Mouse (Mus musculus): ENCODE results near the gene Vps29.
"Not testable (repeated sequence)": the region's sequence is repeated elsewhere in the genome, so short reads cannot be mapped to it uniquely, and the experiment has no call there.

Gene Vps29

DNA sequence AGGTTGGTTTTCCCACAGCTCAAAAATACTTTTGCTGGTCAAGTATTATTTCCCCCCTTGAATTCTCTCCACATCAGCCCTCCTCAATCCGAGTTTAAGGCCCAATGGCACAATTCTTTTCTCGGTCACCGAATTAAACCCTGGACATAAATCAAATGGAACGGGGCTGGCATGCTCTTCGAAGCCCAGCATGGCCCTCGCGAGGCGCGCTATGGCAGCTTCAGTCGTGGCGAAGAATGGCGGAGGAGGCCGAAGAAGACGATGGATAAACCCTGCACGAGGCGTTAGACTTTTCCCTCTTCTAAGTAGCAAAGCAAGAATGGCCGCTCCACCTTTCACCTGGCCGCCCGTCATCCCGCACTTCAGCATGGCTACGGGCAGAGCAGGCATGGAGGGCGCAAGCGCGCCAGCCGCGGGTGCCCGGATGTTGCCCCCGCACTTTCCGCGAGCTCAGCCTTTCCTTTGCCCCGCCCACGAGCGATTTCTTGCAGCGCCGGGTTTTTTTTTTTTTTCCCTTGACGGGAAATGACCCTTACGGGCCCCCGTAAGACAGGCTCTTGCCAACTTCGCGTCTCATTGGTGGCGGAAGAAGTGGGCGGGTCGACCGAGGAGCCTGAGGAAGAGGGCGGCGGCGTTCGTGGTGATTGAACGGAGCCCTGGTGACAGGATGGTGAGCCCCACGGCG, at the start of gene Vps29, which contains the start of gene Rad9b:
Vps29 (plus strand) TSS at position 563 of the 685 bp plus-strand sequence.
Rad9b (minus strand) TSS at position 427 of the 685 bp plus-strand sequence.
- peak; percentile 98 to 99 for DNase-seq

DNA sequence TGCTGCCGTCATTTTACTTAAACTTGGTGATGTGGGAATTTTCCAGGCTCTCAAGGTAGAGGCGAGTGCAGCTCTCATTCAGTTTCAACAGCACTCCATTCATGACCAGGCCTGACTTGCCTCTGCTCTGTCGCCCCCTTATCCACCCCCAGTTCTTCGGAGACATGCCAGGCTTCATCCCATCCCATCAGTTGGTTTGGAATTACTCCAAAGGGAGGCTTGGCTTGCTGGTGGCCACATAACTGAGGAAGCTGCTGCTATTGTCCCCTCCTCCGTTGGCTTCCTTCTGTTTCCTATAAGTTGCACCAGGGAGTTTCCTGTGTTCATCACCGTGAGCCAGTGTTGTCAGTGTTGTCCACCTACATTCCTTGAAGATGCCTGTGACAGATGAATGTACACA, 49.6 kb upstream of the Vps29 start:
- DNase-seq = no peak

DNA sequence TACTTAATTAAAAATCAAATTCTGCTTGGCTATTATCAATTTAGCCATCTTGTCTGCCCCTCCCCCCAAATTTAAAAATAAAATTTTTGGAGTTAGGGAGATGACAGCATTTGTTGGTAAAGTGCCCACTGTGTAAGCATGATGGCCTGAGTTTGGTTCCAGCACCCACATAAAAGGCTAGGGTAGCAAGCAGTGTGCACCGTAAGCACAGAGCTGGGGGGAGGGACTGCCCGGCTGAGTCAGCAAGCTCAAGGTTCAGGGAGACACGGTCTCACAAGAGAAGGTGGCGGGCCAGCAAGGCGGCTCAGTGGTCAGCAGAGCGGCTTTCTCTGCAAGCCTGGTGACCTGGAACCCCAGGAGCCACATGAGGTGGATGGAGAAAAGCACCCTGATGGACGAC, 48.7 kb upstream of the Vps29 start:
- DNase-seq = no peak

DNA sequence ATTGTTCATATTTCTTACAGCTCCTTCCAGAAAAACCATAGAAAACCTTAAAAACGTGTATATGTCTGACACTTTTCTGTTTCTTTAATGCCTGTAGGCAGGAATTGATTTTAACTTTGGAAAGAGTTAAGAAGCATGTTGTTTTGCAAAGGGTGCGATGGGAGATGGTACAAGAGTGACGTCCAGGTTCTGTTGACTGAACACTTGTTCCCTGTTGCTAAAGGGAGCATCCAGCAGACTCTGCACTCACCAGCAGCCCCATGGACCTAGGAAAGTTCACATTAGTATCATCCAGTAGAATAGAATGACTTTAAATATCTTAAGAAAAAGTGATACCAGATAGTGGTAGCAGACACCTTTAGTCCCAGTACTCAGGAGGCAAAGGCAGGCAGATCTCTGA, 47.6 kb upstream of the Vps29 start:
- DNase-seq = no peak

DNA sequence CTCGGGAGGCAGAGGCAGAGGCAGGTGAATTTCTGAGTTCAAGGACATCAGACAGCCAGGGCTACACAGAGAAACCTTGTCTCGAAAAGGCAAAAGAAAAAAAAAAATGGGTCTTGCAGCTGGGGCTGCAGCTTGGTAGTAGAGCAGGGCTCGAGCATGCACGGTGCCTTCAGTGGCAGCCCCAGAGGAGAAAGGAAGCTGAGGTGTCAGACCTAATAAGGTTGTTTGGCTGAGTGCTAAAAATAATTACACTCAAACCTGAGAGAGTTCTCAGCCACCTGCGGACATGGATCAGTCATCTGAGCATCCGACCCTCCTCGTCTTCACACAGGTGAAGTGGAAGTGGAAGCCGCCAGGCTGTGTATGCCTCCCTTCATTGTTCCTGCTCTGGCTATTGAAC, 43.5 kb upstream of the Vps29 start:
- peak; percentile 61 to 82 for DNase-seq

DNA sequence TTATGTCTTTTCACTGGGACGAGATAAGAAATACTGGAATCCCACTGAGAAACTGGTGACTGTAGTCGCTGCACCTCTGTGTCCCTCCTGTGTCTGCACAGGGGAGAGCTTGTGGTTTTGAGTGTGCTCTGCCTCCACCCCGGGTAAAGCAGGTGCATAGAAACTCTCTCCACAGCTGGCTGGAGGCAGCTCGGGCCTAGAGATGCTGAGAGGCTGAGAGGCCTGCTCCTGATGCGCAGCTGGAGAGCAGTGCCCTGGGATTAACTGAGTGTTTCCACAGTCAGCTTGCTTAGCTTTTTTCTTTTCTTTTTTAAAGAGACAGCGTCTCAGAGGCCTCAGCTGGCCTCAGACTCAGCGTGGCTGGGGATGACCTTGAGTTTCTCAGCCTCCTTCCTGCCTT, 42.5 kb upstream of the Vps29 start:
- DNase-seq = peak; percentile 64 to 86

DNA sequence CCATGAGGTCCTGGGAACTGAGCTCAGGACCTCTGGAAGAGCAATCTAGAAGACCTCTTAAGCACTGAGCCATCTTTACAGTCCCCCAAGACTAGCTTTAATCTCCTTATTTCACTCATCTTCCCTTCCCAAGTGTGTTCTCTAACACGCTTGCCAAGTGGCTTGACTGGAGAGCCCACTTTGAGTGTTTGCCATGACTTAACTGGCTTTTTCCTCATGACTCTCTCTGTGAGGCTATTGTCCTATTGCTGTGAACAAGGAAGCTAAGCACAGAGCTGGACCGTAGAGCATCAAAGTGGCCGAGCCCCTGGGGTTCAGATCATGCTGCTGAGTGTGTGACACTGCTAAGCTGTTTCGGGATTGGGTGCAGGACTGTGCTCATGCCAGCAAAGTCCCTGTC, 41.8 kb upstream of the Vps29 start:
- DNase-seq = no peak

DNA sequence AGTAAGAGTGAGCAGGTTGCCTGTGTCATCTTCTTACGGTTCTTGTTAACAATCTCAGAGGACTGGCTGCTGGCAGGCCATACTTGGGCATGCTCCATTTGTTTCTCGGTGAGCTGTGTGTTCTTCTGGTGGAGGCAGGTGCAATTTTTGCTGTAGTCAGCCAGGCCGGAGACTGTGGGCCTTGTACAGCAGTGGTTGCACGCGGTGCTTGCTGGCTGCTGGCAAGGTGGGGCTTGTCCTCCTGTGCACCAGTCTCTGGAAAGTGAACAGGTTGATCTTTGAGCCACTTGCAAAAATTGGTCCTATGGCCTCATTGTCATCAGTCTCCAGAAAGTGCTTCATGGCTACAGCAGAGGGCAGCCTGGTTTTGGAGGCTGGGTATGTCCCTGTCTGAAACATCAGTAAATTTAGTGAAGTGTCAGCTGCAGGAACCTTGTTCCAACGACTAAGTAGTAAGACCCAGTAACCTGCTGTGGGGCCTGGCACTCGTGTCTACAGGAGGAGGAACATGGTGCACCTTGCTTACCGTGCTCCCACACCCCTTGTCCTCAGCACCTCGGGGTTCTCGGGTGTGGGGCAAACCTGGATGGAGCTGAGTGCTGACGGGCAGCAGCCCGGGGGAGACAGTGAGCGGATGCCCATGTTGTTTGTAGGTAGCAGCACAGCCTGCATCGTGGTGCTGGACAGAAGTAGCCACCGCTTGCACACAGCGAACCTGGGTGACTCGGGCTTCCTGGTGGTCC, 41.1 kb upstream of the Vps29 start:
- DNase-seq = peak; percentile 56 to 70

DNA sequence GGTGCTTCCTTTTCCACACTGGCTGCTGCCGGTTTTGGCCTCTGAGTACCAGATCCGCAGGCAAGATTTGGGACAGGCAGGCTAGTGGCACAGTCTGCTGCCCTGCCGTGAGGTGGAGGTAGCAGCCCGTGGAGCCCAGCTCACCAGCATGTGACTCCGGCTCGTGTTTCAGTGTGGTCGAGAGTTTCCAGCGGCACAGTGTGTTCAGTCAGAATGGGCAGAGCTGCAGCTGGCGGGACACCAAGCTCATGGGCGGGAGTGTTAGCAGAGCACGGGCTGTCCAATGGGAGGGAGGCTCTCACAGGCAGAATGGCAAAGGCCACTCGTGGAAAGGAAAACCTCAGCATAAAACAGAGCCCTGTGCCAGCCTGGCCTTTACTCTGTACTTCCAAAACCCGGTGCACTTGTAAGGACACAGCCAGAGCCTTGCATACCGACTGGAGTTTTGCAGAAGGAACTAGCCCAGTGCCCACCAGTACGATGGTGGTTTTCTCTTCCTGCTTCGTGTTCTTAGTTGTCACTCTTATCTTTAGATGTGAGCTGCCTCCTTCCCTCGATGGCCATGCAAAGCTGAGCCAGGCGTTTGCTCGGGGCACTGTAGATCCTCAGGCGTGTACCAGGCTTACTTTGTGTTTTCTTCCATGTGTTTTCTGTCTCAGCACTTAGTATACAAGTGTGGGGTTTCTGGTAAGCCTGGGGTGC, 39.1 kb upstream of the Vps29 start:
- DNase-seq = peak; percentile 62 to 71

DNA sequence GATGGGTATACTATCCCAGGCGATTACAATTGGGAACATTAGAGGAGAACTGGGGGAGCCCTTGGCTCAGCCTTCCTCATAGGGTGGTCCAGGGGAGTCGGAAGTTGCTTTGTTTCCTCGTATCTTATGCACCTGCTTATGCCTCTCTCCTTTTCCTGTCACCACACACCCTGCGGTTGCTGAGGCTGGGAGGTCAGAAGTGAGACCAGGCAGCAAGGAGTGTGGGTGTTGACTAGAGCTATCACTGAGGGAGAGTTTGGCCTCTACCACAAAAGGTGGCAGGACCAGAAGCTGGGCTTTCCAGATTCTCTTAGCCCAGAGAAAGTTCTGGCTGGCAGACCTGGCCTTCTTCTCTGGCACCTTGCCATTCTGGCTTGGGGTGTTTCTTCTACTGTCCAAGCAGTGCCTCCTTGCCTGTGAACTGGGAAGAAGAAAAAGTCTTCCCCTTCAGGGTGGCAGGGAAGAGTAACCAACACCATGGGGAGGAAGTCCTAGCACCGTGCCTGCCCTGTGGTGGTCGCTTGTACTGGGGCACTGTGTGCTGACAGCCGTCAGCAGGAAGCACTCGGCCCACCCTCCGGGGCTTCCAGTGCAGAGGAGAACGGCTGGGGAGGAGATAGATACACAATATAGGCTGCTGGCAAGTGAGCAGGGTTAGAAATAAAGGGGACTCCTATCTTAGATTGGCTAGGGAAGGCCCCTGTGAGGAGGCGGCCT, 36.7 kb upstream of the Vps29 start:
- peak; percentile 69 to 81 for DNase-seq

DNA sequence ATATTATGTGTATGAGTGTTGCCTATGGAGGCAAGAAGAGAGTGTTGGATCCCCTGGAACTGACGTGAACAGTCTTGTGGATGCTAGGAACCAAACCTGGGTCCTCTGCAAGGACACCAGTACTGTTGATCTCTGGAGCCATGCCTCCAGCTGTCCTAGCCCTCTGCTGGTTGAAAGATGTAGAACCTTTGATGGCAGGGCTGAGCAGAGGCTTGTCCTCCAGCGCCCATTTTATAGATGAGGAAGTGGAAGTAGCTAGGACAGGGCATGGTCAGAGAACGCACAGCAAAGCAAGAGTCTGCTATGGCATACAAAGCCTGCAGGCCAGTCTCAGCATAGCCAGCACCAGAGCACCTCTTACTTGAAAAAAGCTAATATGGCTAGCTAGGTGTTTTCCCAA, 36.1 kb upstream of the Vps29 start:
- DNase-seq = peak; percentile 58 to 69

DNA sequence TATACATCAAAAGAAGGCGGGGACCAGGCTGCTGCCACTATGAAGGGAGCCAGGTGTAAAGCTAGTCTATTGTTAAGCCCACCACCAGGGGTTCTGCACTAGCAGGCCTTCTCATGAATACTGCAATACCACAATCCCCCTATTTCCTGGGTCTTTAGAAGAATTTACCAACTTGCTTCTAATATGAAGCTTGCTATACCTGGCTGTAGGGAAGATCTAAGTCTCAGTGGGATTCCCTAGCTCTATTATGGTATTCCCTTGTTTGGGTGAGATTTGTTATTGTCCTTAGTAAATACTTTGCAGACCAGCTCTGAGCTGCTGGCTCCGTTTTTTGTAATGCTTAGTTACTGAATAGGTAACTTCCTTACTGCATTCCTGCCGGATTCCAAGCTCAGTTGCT, 35.2 kb upstream of the Vps29 start:
- not testable (repeated sequence) for DNase-seq

DNA sequence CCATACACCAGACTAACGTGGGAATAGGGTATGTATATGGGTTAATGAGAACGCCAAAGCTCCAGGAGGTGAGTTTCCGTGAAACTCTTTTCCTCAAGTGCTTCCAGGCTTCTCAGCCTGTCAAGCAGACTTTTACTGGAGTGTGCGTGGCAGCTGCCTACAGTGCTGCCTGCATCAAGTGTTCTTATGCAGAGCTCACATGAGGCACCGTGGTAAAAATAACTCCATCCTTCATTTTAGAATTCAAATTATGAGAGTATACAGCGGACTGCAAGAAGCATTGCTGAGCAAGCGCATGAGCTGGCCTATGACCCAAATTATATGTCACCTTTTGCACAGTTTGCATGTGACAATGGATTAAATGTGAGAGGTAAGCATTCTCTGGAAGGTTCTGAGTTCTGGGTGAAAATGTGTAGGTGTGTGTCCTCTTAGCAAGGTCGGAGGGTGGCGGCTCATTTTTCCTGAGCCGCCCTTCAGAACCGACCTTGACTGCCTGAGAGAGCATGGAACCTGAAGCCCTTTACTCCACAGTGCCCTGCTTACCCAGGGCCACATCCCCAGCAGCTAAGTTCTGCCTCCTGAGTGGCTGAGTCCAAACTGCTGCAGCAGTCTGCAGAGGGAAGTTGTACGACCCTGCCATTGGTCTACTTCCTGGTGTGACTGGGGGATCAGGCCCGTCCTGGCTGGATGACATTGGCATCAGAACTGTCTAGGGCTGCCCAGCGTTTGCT, 34.5 kb upstream of the Vps29 start:
- DNase-seq = no peak

DNA sequence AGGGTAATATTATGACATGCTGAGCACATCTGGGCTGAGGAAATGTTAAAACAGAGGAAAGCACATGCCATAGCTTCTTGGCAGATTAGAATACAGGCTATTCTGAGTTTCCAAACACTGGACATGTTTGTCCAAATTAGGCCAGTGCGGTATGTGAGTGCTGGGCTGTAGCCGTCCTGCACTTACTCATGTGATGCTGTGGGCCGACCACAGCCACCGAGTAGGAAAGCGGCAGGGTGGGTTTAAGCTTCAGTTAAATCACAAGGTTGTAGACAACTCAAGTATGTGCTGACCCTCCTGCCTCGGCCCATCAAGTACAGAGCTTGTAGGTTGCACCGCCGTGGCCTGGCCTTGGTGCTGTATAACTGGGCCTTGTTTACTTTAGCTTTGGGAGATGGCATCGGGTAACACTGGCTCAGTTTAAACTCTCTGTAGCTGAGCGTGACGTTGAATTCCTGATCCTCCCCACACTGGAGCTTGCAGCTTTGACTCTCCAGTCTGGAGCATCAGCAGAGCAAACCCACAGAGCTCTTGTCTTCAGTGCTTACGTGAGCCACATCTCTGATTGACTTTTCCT, 33.9 kb upstream of the Vps29 start:
- DNase-seq = no peak

DNA sequence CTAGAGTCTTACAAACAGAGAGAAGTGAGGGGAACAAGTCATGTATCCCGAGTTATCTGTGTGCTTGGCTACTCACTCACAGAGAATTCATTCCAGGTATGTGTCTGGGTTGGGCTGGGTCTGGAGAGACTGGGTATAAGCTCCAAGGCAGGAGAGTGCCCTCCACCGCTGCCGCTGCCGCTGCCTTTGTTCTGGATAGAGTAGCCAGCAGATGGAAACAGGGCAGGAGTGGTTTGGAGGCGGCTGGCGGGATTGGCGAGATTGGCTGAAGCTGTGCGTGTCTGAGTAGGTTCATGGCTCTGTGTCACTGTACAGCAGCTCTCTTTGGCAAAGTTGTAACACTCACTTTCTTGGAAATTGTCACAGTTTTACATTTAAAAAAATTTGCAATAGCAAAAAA, 30.6 kb upstream of the Vps29 start:
- DNase-seq = no peak

DNA sequence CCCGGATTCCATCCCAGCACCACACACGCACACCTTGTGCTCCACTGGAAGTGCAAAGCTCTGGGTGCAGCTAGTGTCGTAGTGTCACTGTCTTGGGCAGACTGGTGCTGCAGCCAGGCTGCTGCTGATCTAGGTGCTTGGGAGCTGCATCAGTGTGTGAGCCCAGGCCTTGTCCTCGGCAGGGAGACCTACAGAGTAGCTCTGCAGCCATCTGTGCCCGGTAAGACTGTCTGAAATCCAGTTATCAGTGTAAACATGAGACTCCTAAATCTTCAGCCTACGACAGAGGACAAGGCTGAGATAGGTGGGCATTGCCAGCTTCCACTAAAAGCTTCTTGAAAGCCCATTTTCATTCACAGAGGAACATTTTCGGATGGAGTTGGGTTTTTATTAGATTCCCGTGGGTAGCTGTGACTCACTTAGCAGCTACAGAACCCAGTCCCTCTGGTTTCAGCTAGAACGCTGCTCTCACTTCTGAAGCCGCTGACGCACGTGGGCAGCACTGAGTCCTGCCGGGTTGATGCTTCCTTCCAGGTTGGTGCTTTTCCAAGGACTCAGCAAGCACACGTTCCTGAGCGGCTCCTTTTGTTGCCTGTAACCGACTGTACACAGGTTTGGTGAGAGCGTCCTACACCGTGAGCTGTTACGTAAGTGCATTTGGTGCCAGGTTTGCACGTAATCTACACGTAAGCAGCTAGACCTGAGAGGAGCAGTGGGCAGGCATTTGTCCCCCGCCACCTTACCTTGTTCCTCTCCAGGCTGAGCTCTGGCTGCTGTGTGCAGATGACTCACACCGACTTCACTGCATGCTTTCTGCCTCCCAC, 29.3 kb upstream of the Vps29 start:
- no peak for DNase-seq

DNA sequence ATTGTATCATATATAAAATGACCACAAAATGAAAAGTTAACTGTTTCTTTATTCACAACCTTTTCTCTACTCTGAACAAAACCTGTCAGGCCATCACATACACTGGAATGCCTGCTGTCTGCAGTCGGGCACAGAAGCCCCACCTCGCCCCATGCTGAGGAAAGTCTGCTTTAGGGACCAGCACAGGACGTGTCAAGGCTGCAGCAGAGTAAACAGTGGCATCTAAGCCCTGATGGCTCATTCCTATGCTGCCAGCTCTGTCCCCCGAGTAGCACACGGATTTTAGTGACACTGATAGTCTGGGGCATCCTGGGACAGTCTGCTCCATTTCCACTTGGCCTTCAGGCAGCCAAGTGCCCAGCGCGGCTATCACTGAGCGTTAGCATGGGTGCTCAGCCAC, 28.7 kb upstream of the Vps29 start:
- no peak for DNase-seq

DNA sequence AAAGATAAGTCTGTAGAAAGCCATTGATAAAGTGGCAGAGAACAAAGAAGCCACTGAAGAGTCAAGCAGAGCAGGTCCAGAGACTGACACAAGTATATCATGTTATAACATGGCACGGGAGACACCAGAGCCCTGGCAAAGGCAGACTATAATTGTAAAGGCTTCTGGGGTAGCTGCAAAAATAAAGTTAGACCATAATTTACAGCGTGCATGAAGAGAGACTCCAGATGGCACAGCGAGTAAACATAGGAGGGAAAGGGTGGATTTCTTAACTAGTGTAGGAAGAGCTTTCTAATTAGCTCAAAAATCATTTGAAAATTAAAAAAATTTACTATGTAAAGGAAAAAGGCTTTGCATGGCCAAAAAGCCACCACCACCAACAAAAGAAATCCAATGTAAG, 26.9 kb upstream of the Vps29 start:
- no peak for DNase-seq

DNA sequence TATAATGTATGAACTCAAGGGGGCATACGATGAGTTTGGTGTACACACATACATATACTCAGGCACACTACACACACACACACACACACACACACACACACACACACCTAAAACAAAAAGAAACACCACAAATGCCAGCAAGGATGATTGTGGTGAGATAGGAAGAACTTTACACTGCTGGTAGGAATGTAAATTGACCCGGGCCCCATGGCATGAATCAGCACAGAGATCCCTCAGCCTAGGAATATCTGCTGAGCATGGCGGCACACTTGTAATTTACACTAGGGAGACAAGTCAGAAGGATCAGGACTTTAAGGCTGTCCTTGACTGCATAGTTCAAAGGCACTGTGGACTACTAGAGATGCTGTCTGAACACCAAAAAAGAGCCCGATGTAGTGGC, 23.9 kb upstream of the Vps29 start:
- DNase-seq = no peak

DNA sequence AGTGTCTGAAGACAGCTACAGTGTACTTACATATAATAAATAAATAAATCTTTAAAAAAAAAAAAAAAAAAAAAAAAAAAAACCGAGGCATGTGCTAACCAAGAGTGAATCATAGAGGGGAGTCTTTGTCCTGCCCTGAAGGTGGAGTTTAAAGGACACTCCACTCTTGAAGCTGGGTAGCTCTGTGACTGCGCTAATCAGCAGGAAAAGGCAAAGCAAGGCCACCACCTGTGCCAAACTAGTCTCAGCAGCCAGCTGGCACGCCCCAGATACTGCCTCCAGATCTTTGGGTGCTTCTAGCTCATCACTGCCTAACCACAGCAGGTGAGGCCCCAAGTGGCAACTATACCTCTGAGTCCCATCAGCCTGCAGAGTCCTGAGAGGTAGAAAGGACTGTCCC, 19.5 kb upstream of the Vps29 start:
- DNase-seq = peak; percentile 38 to 67
